Mouse (Mus musculus): Measurements from ENCODE around the gene Pcca.

Gene Pcca

DNA sequence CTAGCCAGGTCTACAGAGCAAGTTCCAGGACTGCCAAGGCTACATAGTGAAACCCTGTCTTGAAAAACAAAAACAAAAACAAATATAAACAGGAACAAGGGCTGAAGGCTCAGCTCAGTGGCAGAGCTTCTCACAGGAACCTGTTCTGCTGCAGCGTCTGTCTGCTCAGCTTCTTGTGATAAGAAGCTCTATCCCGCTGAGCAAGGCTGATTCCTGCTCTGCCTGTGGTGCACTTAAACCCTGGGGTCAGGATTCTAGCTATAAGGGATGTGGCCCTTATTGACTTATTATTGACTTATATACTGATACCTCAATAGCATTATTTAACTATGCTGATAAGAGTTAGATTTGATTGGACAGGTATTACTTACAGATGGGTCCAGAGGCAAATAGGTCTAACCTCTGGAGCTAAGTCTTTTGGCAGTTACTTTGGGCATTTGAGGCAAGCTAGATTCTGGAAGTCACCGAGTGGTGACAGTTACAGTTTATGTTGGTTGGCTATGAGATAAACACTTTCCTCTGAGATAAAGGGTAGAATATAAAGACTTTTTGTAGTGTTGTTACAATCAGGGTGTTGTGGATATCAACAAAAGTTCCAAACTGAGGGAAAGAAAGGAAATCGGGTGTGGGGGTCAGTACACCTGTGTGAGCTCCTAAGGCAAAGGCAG is 331.5 kb downstream of the Pcca start:
- no peak for DNase-seq

DNA sequence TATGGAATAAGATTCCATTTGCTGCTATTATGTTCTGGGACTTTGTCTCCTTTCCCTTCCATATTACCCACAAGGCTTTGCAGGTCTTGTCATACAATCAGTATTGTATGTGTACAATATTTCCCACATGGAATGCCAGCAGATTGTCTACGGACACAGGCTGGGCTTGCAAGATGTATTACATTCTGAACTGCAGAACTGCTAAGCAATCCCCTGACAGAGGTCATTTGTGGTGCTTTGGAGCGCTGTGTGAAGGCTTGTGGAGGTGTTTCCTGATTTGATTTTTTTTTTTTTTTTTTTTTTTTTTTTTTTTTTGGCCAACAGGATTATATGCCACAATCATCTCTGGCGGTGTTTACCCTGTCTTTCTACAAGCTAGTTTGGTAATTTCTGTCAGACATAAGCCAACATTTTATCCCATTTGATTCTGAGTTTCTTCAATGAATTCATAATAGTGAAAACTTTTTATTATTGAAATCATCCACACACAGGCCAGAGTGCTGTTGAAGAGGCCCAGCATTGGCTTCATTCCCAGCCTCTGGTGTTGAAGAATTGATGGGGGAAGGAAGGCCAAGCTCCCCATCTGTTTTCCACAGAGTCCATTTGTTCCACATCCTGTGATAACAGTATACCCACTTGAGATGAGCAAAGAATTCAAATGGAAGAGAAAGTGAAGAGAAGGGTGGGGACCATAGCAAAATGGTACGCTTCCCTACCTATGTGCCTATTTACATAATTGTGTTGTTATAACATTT is 333.6 kb downstream of the Pcca start:
- peak; percentile 58 for DNase-seq

- peak; percentile 52 for DNase-seq
These were observed 335.7 kb downstream of the Pcca start for GRCm38 (mm10) chr14:122869831-122870230.

DNA sequence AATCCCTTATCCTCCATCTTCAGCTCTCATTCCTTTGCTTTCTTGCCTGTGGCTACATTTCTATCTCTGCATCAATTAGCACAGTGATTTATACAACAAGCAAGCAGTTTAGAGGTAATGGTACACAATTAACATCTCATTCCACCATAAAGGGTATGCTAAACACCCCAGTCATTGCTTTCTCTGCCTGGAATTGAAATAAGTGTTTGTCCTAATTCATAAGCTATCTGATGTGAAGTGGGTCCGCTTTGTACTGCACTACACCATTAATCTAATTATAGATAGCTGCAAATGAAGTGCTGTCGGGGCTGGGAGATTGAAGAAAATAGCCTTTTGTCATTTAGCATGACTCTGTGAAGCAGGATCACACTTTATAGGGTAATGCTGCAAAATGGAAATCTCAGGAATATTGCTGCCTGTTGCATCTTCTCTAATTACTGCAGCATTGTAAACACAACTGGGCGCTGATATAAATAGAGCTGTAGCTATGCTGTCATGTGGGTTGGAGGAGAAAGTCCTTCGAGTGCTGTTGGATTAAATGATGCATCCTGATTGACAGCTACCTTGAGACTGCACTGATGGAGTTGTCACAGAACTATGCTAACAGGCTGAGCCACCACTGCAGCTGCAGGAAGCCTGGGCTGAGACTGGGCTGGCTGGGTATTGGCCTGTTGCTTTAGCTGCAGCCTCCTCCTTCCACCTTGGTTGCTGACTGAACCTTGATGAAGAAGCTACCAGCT is 337.9 kb downstream of the Pcca start:
- no peak for DNase-seq

DNA sequence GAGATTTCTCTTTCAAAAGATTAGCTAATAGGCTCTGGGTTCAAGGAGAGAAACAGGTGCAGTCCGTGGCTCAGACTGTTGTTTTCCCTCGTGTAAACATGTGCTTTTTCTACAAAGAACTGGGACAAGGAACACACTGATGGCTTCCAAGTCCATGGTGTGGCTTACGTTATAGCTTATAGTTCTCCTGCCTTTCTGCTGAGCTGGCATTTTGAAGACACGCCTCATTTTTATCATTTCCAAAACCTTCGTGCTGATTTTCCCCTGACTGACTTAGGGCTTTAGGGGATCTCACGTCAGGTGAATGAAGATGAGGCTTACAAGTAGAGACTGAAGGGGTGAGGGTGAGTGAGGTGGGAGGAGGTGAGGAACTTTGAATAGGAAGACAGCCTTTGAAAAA is 338.5 kb downstream of the Pcca start:
- DNase-seq = no peak

DNA sequence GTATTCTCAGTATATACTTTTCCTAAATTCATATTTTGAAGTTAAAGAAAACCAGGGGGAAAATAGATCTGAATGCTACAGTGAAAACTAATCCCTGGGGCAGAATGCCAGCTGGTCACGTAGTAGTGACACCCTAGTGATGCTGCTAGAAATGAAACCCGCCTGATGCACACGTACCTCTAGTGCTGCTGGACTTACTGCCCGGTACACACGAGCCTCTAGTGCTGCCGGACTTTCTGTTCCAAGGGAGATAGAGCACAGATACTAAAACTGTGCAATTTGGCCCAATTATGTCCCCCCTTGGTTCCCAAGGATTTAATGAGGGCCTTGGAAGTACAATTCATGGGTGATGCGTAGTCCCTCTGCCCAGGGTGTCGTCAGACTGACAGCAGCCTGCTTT is 340.9 kb downstream of the Pcca start:
- DNase-seq = peak; percentile 75

- DNase-seq = peak; percentile 60
These were observed 341.5 kb downstream of the Pcca start for GRCm38 (mm10) chr14:122875636-122876035.

DNA sequence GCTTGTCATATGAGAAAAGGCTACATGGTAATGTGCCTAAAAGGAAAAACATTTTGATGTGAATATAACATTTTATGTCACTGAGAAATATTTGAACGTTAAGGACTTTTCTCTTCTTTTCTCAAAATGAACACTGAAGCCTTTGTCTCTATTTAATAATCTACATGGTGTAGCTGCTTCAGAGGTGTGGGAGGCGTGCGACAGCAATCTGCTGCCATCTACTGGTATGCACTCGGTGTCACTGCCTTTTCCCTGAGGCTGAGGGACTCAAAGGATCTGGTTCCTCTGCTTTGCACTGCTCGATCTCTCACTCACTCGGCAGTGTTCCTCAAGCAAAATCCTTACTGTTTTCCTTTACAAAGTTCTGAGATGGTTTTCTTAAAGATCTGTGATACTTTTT is 342.0 kb downstream of the Pcca start:
- peak; percentile 96 for DNase-seq

DNA sequence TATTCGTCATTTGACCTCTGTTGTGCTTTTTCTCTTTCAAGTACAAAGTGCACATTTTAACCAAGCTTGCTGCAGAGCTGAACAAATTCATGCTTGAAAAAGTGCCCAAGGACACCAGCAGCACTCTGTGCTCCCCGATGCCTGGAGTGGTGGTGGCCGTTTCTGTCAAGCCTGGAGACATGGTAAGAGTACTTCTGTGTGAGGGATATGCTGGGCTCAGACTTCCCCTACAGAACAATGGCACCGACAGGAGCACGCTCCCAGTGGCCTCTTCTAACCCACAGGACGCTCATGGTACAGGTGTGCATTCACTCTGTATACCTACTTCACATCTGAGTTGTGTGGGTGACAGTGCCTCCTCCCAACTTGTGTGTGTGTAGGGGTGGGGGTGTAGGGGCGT is 342.6 kb downstream of the Pcca start:
- peak; percentile 71 for DNase-seq

GRCm38 (mm10) chr14:122877787-122878186 is 343.7 kb downstream of the Pcca start:
- peak; percentile 65 for DNase-seq

- DNase-seq = peak; percentile 61
These were observed 346.2 kb downstream of the Pcca start for GRCm38 (mm10) chr14:122880291-122880690.

GRCm38 (mm10) chr14:122881699-122882098 is 347.6 kb downstream of the Pcca start:
- DNase-seq = no peak

GRCm38 (mm10) chr14:122882201-122882639 is 348.1 kb downstream of the Pcca start:
- DNase-seq = peak; percentile 72

DNA sequence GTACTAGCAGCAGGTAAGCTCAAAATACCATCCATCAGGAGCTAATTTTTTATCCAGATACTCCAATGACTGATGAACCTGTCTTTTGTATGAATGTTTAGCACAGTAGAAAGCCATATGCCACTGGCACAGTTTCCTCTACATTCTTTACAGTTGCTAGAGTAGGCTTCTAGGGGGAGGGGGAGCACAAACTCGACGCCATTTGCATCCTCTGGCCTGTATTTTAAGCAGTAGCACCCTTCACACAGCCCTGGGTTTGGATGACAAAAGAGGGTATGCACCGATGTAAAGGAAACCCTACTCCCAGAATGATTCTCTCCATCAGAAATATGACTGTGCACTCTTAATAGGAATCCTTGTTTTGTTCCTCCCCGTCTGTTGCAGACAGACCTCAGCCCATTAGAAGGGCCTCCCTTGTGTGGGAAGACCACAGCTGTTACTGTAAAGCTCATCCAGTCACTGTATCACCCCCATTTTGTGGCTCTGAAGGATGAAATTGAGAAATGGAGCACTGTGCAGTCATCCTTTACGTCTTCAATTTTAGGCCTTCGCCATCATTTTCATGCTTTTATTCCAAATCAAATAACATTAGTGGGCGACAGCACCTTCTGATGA is 348.8 kb downstream of the Pcca start:
- no peak for DNase-seq

GRCm38 (mm10) chr14:122883410-122883806 is 349.3 kb downstream of the Pcca start:
- DNase-seq = no peak

DNA sequence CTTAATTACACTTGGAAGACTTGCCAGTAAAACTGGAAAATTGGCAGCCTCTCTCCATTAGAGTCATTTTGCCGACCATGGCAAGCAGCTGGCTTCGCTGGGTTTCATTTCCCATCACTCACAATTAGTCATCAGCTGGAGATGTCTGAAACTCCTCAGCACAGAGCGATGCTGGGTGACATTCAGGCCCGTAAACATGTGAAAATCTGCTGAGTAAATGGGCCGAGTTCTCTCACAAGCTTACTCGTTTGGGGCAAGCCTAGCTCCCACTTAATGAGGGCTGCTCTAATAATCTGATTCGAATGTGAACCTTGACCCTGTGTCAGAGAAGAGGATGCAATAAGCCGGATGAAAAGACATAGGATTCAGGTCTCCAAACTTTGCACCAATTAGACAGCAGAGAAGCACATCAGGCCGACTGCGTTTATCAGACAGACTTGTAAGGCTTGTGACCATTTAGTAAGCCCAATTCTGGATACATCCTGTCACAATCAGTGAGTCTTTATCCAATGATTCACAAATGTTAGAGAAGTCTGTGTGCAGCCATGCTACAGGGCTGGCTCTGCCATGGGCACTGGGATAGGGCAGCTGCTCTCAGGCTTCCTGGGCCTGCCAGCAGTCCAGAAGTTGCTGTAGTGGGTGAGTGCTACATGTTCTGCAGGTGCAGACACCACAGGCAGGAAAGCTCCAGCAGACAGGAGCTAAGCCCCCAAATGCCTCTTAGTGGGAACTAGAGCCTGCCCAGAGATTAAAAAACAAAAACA is 349.9 kb downstream of the Pcca start:
- no peak for DNase-seq

DNA sequence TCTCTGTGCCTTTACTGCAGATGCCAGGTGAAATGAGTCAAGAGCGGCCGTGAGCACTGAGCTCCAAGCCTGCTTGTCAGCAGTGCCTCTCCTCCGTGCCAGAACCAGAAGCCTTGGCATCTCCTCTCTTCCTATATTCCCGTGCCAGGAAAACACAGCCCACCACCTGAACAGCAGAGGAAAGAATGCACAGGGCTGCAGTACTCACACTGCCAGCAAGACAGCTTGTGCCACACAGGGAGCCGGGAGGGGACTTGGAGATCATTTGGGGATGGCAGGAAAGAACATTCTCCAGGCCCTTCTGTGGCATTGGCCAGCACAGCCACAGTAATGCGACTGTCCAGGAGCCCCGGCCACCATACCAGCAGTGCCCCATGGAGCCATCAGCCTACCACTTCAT is 351.8 kb downstream of the Pcca start:
- peak; percentile 100 for DNase-seq

DNA sequence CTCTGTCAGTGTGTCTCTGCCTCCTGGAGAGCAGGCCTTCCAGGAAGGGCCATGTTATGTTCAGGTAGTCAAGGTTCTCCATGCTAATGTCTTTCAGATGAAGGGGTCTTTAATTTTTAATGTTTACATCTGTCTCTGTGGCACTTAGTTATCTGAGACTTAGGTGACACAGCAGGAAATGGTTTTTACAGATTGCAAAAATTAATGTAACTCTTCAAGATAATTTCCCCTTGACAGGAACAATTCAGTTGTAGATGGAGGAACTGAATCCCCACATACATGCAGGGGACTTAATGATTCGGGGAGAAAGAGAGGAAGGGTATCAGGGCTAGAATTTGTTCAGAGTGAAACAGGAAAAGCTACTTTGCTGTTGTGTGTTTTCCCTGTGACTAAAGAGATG is 353.2 kb downstream of the Pcca start:
- DNase-seq = no peak

GRCm38 (mm10) chr14:122887702-122888479 is 353.8 kb downstream of the Pcca start:
- DNase-seq = no peak

DNA sequence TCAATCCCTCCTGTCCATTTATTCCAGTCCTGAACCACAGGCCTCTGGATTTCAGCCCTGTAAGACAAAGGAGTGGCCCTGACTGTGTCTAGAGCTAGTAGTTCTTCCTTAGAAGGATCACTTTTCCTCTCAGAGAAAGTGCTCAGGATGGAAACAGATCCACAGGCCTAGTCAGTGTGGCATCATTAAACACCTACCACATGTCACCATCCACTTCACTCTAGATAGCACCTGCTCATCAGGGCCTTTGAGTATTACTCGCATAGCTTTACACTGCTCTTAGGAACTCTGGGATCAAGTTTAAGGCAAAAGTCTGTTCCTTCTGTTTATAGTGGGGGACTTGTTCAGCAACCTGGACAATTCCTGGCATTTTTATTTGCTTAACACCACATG is 354.4 kb downstream of the Pcca start:
- DNase-seq = no peak

- DNase-seq = no peak
These were observed 357.4 kb downstream of the Pcca start for GRCm38 (mm10) chr14:122891470-122891968.

DNA sequence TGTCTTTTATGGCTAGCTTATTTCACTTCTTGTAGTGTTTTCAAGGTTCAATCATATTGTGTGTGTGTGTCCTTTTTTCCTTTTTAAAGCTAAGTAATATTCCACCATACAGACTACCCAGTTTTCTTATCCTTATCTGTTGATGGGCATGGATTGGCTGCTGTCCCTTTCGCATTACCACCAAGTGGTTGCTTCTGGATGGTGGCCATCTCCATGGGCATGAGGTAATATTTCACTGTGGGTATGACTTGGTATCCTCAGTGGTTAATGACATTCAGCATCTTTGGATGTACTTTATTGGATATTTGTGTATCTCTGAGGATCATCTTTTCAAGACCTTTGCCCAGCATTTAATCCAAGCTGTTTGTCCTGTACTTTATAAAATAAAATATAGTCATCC is 362.0 kb downstream of the Pcca start:
- DNase-seq = no peak

Data from cerebellum, adult 9-10 months (tissue).